Mouse (Mus musculus) bone marrow, adult 2 months (tissue): ENCODE data around the gene BC052040.

Source experiments
- CTCF ChIP-seq: fragments of 200-500 bp; IDR thresholded peaks from 2 replicates; pipeline ENCODE4 v1.5.1; 2011; ENCODE audit warnings: low read length, control low read depth; ENCODE audit not compliant: control insufficient read depth, insufficient read depth
- POLR2A ChIP-seq: fragments of 200-500 bp; IDR thresholded peaks from 2 replicates; pipeline ENCODE4 v1.6.1; 2011; ENCODE audit warnings: low read depth, mild to moderate bottlenecking, control low read depth, low read length, borderline replicate concordance; ENCODE audit not compliant: control insufficient read depth

DNA sequence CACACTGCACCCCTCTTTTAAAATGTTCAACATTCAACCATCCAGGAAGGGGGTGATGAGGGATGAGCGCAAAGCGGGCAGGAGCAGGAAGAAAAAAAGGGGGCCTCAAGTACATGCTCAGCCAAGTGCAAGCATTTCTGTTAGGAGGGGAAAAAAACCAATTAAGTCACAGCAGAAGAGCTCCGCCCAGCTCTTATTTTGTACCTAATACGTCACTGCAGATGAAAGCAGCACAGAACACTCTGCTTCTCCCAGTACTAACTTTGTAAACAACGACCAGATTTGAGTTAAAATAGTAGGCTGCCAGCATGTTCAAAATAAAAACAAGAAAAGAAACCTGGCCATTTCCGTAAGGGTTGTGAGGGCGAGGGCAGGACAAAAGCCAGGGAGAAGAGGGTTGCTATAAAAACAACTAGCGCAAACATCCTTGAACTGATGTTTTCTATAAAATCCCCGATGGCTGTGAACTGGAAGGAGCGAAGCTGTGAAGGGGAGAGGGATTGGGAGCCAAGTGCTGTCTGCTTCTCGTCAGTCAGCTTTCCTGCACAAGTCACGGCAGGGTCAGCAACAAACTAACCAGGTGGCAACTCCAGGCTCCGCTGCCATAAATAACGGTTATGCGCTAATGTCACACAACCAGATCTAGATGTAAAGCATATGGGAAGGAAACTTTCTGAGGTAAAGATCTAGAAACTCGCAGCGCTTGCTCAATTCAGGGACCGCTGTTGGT is 2.2 kb upstream of the BC052040 start:
- TF ChIP-seq CTCF (no peak), POLR2A (no peak)
